Mouse (Mus musculus) hematopoietic stem cell, adult 5-6 weeks (primary cell): ENCODE measurements around the gene Hydin. TPM values are rescaled to one million over a fixed set of nuclear protein-coding genes. Genes with fewer than 3 reads are reported as not detected.
"Not testable (repeated sequence)": the region's sequence is repeated elsewhere in the genome, so short reads cannot be mapped to it uniquely, and the experiment has no call there.

Experiments
- ATAC-seq, 2 experiments: fragments of 125-278 bp in 1 of 2; replicated peaks in 1 of 2; 2 replicates each; pipeline ENCODE4 v1.8.0; 2016 to 2017; ENCODE audit warnings: inconsistent platforms in 2 of 2, mild to moderate bottlenecking in 2 of 2, moderate number of reproducible peaks in 2 of 2, low read depth in 1 of 2, moderate TSS enrichment in 1 of 2; ENCODE audit not compliant: low FRiP score in 2 of 2, poor library complexity in 2 of 2, severe bottlenecking in 2 of 2, insufficient read depth in 1 of 2, low TSS enrichment in 1 of 2
- total RNA-seq: library from RNA; stranded (forward); fragments of 172-1452, 232-1000 nt; gene quantifications from 2 replicates; pipeline ENCODE4 v1.2.3, GENCODE M21; 2017

Hydin gene
- total RNA-seq, 1 experiment from 2014 or later: not detected

DNA sequence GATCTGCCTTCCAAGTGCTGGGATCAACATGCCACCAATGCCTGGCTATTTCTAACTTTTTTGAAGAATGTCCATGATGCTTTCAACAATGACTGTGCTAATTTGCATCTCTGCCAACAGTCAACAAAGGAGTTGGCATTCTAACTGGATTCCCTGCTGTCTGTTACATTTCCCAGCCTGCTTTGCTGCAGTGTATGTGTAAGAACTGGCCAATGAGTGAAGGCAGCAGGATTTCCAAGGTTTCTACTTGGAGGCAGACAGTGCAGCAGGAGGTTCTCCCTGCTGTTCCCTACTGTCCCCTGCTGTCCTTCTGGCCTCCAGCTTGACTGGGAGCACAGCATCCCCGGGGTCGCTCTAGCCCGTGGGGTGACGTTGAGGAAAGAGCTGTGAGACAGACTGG, 52.8 kb downstream of the Hydin start:
- no peak for ATAC-seq

DNA sequence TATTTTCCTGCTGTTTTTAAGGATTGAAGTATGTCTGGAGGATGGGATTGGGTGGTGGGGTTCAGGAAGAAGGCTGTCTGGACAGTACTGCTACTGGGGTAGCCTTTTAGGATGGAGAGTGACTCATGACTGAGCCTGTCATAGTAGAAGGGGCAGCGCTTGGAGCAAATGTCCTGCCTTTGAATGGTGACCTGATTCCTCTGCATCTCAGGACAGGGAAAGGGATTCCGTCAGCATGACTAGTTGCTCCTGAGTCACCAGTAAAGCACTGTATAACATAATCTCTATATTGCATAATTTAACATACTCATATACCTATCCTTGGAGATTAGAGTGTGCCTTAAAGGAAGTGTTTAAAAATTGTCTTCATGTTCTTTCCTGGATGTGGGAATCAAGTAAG, 54.7 kb downstream of the Hydin start:
- ATAC-seq: no peak

DNA sequence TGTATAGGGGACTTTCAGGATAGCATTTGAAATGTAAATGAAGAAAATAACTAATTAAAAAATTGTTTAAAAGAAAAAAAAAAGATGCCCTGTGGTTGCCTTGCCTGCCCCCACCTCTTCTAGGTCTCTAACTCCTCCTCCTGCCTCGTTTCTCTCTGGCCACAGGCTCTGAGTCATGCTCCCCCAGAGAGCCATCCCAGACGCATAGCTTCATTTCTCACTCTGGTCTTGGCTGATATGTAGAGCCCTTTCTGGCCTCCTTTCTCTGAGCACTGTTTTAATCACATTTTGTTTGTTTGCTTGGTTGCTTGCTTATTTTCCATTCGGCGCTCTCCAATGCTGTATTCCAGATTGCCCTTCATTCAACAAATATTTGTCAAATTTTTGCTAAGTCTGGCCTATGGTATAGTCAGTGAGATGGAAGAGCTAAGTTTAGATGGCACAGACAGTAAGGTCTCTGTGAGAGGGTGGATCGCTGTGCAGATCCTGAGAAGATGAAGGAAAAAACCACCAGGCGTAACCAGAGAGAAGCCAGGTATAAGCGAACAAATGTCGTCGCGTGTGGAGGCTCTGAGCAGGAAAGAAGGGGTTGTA, 57.3 kb downstream of the Hydin start:
- ATAC-seq: no peak

DNA sequence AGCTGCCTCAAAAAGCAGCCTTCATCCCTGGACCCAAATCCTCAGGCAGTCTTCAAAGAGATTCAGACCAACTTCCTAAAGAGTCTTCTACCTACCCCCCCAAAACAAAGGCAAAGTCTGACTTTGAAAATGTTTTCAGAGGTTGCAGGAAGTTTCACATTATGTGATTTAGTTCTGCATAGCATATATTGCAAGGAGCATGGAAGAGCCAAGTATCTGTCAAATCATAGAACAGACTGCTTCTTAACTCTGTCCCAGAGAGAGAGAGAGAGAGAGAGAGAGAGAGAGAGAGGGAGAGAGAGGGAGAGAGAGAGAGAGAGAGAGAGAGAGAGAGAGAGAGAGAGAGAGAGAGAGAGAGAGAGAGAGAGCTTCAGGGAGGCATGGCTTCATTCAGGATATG, 60.3 kb downstream of the Hydin start:
- ATAC-seq: not testable (repeated sequence)

DNA sequence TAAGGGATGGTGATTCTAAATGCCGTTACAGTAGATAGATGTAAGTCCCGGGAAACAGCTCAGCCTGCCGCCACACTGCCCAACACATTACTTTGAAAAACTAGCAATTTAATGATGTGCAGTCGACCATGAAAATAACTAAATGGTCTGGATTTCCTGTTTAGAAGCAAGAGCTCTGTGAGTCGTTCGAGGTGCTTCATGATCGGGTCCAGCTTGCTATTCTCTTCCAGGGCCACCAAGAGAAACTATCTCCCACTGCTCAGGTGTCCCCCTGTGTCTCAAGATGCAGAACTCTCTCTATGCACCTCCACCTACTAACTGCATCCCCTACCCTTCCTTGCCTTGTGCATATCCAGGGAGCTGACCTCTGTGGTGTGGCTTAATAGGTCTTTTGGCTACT, 66.6 kb downstream of the Hydin start:
- ATAC-seq: no peak

DNA sequence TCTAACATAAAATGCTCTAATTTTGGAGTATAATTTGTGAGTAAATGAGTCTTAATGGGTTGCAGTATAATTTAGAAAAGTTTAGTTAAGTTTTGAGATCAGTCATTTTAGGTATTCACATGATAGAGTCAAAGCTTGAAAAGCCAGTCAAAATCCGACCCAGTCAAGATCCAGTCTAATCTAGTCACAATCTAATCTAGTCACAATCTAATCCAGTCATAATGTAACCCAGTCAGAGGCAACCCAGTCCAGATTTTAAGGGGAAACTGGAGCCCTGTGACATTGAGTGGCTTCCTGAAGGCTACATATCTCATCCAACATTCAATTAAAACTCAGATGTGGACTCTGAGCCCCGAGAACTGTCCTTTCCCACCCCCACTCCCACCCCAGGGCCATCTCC, 72.7 kb downstream of the Hydin start:
- no peak for ATAC-seq

DNA sequence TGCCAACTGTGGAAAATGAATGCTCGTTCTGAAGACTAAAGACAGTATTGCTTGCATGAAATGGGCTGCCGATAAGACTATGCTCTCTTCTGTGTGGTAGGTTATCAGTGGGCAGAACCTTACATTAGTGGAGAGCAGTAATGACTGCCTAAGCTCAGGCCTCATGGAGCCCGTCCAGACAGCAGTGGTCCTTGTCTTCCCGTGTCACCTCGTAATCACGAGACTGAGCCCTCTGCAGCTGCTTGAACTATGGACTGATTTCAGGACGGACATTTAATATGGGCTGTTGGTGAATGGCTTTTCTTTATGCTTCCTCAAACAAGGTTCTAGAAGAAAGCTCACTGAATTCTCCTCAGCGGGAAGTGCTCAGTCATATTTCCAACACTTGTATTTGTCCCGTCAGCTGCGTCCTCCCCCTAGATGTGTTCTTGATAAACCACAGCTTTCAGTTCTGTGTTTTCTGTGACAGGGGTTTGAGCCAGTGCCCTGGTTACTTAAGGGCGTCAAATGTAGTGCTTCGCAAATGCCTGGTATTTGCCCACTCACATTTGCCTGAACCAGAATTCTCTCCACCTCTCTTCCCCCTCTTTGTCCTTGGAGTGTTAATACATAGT, 73.4 kb downstream of the Hydin start:
- no peak for ATAC-seq

DNA sequence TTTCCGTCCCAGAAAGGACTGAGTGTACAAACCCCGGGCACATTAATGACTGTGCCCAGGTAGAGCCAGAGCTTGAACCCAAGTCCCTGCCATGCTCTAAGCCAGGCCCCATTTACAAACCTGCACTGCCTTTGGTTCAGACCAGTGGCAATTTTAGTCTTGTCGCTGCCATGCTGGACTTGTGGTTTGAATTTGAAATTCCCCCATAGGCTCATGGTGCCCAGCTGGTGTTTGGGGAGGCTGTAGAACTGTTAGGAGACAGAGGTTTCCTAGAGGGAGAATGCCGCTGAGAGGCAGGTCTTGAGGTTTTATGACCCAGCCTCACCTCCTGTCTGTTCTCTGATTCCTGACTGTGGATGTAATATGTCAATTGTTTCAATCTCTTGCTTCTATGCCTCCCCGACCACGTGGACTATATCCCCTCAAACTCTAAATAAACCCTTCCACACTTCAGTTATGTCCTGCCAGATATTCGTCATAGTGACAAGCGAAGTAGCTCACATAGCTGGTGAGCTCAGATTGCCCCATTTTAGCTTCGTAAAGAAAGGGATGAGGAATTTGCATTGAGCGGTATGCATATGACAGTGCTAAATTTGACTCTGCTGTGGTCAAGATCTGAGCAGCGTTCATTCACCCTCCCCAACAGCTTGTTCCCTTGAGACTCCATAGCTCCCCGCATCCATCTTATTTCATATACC, 79.1 kb downstream of the Hydin start:
- ATAC-seq: no peak

DNA sequence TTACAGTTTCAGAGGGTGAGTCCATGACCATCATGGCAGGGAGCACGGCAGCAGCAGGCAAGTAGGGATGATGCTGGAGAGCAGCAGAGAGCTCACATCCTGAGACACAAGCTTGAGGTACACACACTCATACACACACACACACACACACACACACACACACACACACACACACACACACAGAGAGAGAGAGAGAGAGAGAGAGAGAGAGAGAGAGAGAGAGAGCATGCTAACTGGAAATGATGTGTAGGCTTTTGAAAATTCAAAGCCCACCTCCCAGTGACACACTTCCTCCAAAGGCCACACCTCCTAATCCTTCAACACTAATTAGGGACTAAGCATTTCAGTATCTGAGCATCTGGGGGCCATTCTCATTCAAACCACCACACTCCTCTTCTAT, 80.1 kb downstream of the Hydin start:
- no peak for ATAC-seq

DNA sequence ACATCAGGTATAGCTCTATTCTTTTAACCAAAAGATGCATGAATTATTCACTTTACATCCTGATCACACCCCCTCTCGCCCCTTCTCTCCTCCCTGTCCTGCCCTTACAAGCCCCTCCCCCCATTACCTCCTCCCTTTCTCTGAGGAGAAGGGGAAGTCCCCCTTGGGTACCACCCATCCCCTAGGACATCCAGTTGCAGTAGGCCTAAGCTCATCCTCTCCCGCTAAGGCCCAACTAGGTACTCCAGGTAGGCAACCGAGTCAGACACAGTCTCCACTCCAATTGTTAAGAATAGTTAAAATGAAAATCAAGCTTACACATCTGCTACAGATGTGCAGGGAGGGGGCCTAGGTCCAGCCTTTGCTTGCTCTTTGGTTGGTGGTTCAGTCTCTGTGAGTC, 83.9 kb downstream of the Hydin start:
- no peak for ATAC-seq

DNA sequence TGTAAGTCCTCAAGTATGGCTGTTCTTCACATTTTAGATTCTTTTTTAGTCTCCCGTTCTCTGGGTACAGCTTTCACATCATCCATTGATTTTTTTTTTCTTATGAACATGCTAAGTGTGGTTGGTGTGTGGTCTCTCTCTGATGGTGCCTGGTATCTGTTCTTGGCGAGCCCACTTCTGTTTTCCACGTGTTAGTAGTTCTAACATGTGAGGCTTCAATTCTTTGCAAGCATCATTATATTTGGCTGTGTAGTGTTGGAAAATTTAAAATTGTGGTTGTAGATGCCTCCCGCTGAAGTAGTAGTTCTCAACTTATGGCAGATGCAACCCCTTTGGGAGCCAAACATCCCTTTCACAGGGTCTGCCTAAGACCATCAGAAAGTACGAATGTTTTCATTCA, 85.1 kb downstream of the Hydin start:
- ATAC-seq: no peak

DNA sequence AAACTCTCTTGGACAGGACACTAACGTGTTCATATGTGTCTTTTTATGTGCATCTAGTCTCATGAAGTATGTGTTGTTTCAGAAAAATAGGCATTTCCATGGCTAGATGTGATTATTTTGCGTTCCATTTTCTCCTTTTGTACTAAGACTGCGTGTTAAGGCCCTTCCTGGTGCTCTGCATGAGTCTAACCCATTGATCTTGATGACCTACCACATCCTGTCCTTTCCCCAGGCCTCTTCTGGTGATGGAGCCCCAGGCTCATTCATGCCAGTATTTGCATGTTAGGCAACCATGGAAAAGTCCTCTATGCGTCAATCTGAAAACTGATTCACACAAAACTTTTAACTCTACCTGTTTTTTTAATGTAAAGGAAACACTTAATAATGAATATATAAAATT, 96.2 kb downstream of the Hydin start:
- no peak for ATAC-seq

DNA sequence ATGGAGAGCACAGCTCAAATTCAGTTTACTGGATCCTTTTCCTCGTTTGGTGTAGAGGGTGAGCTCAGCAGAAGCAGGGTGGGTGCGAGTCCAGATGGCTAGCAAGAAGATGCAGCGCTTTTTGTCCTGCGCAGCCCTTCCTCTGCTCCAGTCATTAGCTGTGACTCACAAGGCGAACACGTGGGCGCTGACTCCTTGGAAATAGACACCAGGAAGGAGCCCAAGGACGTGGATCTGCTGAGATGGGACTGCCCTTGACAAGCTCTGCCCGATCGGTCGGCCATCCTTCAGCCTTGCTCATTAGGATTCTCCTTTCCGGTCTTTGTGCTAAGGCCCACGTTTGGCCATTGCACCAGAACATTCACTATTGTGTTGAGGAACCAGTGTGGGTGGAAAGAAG, 106.1 kb downstream of the Hydin start:
- ATAC-seq: no peak

DNA sequence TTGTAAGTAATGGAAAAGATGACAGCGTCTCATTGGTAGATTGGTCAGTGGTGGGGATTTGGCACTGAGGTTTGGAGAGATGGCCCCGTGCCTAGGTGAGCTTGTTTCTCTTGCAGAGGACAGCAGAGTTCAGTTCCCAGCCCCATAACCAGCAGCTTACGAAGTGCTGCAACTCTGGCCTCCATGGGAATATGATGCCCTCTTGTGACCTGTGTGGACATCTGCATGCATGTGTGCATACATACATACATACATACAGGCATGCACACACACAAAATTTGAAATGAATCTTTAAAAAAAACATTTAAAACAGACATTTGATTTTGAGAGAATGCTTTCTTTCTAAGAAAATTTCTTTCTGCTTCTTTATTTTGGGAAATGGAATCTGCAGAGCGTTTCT, 106.9 kb downstream of the Hydin start:
- ATAC-seq: no peak

DNA sequence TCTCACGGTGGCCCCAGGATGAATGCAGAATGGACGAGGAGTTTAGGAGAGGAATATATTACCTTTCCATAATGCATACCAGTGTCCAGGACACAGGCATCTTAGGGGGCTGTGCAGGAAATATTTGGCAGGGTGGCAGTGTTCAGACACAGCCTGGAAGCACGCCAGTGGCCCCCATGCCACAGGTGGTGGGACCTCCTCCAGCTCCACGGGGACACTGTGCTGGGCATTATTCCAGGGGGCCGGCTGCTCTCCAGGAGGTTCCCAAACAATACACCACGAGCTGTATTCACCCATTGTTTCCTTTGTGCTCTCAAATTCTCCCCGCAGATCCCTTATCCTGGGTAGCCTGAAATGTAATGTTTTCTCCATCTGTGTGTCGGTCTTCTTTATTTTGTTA, 116.0 kb downstream of the Hydin start:
- ATAC-seq: no peak

DNA sequence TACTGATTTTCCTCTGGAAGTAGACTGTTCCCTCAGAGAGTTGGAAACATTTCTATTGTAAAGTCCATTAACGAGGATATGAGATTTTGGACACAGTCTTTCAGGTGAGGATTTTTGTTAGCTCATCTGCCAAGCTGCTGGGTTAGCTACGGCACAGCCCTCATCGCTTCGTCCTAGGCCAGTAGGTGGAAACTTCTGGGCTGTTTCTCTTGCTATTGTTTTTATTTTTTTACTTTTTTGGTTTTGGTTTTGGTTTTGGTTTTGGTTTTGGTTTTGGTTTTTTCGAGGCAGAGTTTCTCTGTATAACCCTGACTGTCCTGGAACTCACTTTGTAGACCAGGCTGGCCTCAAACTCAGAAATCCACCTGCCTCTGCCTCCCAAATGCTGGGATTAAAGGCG, 117.9 kb downstream of the Hydin start:
- not testable (repeated sequence) for ATAC-seq

DNA sequence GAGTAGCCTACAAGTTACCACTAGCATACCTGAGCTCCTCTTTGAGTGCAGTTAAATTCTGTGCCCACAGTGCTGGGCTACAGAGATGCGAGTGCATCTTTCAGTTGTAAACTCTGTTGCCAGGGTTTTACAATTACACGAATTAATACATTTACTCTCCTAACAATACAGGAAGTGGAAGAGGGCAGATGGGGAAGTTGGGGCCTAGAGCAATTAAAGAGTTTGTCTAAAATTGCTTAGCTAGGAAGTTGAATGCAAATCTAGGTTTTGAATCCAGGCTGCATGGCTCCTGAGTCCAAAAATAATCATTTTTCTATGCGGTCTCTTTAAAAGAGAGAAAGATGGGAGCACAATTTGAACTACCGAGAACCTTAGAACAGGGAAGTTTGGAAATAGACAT, 128.9 kb downstream of the Hydin start:
- ATAC-seq: no peak

DNA sequence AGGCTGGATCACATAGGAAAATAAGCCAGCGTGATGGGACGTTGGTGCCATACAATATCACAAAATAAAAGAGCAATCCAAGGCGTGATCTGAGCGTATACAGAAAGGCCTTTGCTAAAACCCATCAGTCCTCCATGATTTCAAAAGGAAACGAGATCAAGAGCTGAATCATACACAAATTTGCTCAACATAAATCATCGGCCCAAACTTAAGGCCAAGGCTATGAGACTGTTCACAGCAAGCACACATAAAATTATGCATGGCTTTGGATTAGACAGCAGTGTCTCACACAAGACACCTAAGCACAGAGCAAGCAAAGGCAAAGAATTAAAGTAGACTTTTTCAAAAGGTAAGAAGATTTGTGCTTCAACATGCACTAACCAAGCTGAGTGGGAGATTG, 133.8 kb downstream of the Hydin start:
- no peak for ATAC-seq

DNA sequence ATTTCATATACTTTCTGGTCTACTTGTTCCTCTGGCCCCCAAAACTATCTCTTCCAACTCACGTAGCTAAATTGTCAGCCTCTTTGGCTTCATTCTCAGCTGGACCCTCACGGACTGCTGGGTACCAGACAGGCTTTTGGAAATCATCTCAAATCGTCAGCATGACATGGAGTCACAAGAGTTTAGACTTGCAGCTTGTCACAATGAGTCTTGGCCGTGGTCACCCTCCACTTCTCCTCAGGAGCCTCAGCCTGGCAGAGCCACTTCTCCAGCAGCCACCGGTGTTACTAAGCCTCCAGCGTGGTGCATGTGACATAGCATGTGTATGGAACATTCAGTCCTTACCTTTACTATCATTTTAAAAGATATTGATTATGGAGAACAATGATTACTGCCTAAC, 135.5 kb downstream of the Hydin start:
- ATAC-seq: no peak
